Mouse (Mus musculus) stomach, embryonic 14.5 days (tissue): Measurements from ENCODE around the gene Clca2. TPM values are rescaled to one million over a fixed set of nuclear protein-coding genes. Genes with fewer than 3 reads are reported as not detected.
"Not testable (repeated sequence)": the region's sequence is repeated elsewhere in the genome, so short reads cannot be mapped to it uniquely, and the experiment has no call there.

Experiments used
- ATAC-seq: fragments of 200-750 bp; cut with Nextera tagmentation; 2 replicates; pipeline ENCODE4 v1.8.0; 2017; ENCODE audit warnings: low read depth, moderate TSS enrichment; ENCODE audit not compliant: insufficient number of reproducible peaks, insufficient read depth, low FRiP score
- H3K27ac ChIP-seq: fragments of 300-500 bp; sonication (generic); 2 replicates; pipeline ENCODE4 v1.5.1; 2014; ENCODE audit warnings: mild to moderate bottlenecking, low read length, moderate library complexity, mixed read lengths
- H3K27me3 ChIP-seq: fragments of 300-500 bp; sonication (generic); 2 replicates; pipeline ENCODE4 v1.6.1; 2014; ENCODE audit warnings: low read length, control low read depth, mixed read lengths; ENCODE audit not compliant: control insufficient read depth, insufficient read depth
- H3K36me3 ChIP-seq: fragments of 300-500 bp; sonication (generic); 2 replicates; pipeline ENCODE4 v1.6.1; 2014; ENCODE audit warnings: mild to moderate bottlenecking, control low read depth, low read length, moderate library complexity, mixed read lengths; ENCODE audit not compliant: control insufficient read depth, insufficient read depth
- H3K4me1 ChIP-seq: fragments of 300-500 bp; sonication (generic); 2 replicates; pipeline ENCODE4 v1.6.1; 2014; ENCODE audit warnings: low read length, control low read depth, mixed read lengths; ENCODE audit not compliant: control insufficient read depth, insufficient read depth
- H3K4me2 ChIP-seq: fragments of 300-500 bp; sonication (generic); replicated peaks from 2 replicates; pipeline ENCODE4 v1.6.1; 2014; ENCODE audit warnings: low read depth, low read length, control low read depth
- H3K4me3 ChIP-seq: fragments of 300-500 bp; sonication (generic); 2 replicates; pipeline ENCODE4 v1.5.1; 2014; ENCODE audit warnings: low read depth, low read length, control low read depth
- H3K9ac ChIP-seq: fragments of 300-500 bp; sonication (generic); replicated peaks from 2 replicates; pipeline ENCODE4 v1.6.1; 2014; ENCODE audit warnings: low read depth, mild to moderate bottlenecking, control low read depth, low read length, moderate library complexity, mixed read lengths
- H3K9me3 ChIP-seq: fragments of 300-500 bp; sonication (generic); 2 replicates; pipeline ENCODE4 v1.6.1; 2016; ENCODE audit warnings: low read depth, low read length, control low read depth; ENCODE audit not compliant: control insufficient read depth
- WGBS: fragments of 180-500 bp; shearing (Covaris S2); extraction: QIAGEN DNeasy Blood & Tissue Kit; methylation state at CpG from one replicate; pipeline ENCODE4 v1.1.7; 2014; 5-methylcytosine and 5-hydroxymethylcytosine counted together
- polyA plus RNA-seq: library from polyadenylated mRNA; unstranded; fragments of >200 nt; fragmentation: Nextera tagmentation; extraction: Ambion mirVana; gene quantifications from 2 replicates; pipeline ENCODE4 v1.2.1, GENCODE M21; 2014

The Clca2 gene
- polyA plus RNA-seq, 1 experiment from 2014 or later, result 1.2 TPM

DNA sequence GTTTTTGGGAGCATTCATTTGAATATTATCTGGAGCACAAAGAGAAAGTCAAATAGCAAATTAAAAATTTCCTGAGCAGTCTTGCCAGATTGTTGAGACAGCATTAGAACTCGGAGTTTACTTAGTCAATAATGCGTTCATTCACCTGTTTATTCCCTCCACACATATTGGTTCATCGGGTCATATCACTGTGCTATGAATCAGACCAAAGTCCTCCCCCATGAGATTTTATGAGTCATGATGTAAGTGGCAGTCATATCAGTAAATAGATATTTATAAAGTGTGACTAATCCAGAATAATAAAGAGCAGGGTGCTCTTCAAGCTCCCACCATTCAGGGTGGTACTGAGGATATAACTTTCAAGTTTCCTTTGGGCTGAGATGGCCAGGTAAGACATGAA lies 26.9 kb downstream of the Clca2 start:
- H3K4me1 ChIP-seq, result no peaks in the 10 kb centered on the region
- no peak overlapping the region for H3K4me3 ChIP-seq
- 92% methylated on average over 3 of the region's 3 CpGs for WGBS
- H3K9me3 ChIP-seq, result no peaks in the 10 kb centered on the region
- H3K4me2 ChIP-seq, result no peak overlapping the region
- H3K9ac ChIP-seq, result no peak overlapping the region
- H3K27ac ChIP-seq, result no peak overlapping the region
- ATAC-seq, result no peak
- no peaks in the 10 kb centered on the region for H3K36me3 ChIP-seq
- H3K27me3 ChIP-seq, result no peaks in the 10 kb centered on the region

DNA sequence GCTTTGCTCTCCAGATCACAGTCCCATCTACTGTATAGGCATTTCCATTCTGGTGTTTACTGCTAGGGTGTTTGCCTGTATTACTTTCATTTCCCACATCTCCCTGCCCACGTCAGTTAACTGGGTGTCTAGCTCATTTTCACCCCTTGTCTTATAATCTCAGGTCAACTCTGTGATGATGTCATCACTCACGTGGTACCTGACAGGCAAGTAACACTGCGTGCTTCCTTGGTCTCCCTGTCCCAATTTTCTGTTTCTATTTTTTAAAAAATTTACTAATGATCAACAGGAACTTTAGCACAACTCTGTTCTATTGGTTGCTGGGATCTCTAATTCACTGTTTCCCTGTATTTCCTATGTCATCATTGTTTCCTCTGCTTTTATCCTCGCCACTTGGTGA lies 30.3 kb downstream of the Clca2 start:
- 79% methylated on average over 4 of the region's 4 CpGs for WGBS
- no peaks in the 10 kb centered on the region for H3K9me3 ChIP-seq
- H3K36me3 ChIP-seq, result no peaks in the 10 kb centered on the region
- H3K9ac ChIP-seq, result no peak overlapping the region
- ATAC-seq, result no peak
- H3K4me2 ChIP-seq, result no peak overlapping the region
- H3K27me3 ChIP-seq, result no peaks in the 10 kb centered on the region
- H3K4me1 ChIP-seq, result no peaks in the 10 kb centered on the region
- no peak overlapping the region for H3K27ac ChIP-seq
- no peak overlapping the region for H3K4me3 ChIP-seq

GRCm38 (mm10) chr3:145055138-145055537 lies 44.1 kb downstream of the Clca2 start:
- not testable (repeated sequence) for ATAC-seq, H3K27ac ChIP-seq, H3K9me3 ChIP-seq, H3K9ac ChIP-seq, H3K4me1 ChIP-seq, H3K27me3 ChIP-seq, H3K4me2 ChIP-seq, H3K4me3 ChIP-seq, H3K36me3 ChIP-seq
- WGBS, result 91% methylated on average over 3 of the region's 3 CpGs

DNA sequence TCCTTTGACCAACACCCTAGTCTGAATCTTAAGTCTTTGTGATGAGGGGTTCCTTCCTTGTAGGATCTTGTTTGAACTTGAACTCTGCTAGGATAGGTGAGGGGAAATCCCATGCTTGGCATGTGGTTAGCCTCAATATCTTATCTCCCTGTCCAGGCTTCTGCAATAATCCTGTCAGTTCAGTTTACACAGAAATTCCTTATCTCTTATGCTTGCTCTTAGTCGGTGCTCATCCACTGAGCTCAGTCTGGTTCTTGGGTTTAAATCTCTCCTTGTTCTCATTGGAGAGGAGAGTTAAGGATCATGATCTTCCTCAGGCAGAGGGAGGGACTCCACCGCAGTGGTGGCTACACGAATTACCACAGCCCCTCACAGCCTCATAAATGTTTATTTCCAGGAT lies 49.4 kb downstream of the Clca2 start:
- WGBS, result 36% methylated on average over 3 of the region's 3 CpGs
- ATAC-seq, result no peak
- H3K4me1 ChIP-seq, result no peaks in the 10 kb centered on the region
- no peaks in the 10 kb centered on the region for H3K27me3 ChIP-seq
- H3K27ac ChIP-seq, result no peak overlapping the region
- no peaks in the 10 kb centered on the region for H3K36me3 ChIP-seq
- H3K4me2 ChIP-seq, result no peak overlapping the region
- H3K9ac ChIP-seq, result no peak overlapping the region
- no peaks in the 10 kb centered on the region for H3K9me3 ChIP-seq
- no peak overlapping the region for H3K4me3 ChIP-seq

DNA sequence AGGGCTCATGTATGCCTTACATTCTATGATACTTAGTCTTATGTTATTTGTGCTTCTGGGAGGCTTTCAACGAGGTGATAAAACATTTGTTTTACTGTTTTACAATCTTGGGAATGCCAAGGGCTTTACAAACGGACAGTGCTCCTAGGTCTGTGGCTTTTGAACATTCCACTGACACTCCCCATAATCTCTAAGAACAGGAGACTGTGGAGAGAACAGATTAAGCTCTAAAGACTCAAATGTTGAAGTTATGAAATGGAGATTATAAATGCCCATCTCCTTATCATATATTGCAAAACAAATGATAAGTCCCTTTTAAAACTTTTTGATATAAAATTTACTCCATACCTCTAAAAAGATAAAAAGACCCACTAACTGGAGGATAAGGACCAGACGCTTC lies 60.4 kb downstream of the Clca2 start:
- Histone ChIP-seq H3K9ac (no peak overlapping the region), H3K4me1 (no peaks in the 10 kb centered on the region), H3K27me3 (no peaks in the 10 kb centered on the region), H3K36me3 (no peaks in the 10 kb centered on the region), H3K4me3 (no peak overlapping the region), H3K4me2 (no peak overlapping the region), H3K9me3 (no peaks in the 10 kb centered on the region), H3K27ac (no peak overlapping the region)
- no peak for ATAC-seq
- WGBS, result 57% methylated on average over 3 of the region's 3 CpGs

DNA sequence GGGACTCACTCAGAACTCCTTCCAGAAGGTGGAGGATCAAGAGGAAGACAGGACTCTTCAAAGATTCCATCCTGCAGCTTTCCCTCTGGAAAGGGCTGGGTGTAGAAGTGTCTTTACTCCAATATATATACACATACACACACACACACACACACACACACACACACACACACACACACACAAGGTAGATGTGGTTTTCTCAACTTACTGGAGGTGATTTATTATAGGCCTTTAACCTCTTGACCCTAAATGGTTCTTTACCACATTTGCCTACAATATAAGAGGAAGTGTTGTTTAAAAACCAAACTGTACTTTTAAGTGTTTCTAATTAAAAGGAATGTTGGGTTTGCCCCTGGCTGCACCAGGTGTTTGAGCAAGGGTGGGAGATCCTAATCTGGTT lies 66.6 kb downstream of the Clca2 start, which contains the start of gene Clca1:
TSS of gene Clca1 (minus strand) at position 101 of the 400 bp plus-strand sequence.
- Histone ChIP-seq H3K27me3 (no peaks in the 10 kb centered on the region), H3K36me3 (no peaks in the 10 kb centered on the region), H3K4me3 (no peak within 1 kb of the TSS), H3K27ac (no peak within 1 kb of the TSS), H3K4me2 (no peak within 1 kb of the TSS), H3K9ac (no peak within 1 kb of the TSS), H3K9me3 (no peaks in the 10 kb centered on the region), H3K4me1 (no peaks in the 10 kb centered on the region)
- ATAC-seq, result no peak

DNA sequence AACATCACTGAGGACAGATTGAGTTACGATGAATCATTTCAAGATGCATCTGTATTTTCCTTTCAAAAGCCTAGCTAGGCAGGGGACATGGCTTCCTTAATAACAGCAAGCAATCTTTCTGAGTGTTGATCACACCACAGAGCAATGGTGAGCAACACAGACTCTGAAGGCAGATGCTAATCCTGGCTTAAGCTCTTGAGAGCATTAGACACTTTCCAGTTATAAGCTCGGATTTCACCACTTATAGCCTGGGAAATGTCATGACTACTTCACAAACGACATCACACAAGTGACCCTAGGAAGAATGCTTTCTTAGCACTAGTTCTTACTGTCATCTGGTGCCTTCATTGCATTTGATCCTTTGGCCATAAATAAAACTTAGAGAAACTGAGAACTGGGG lies 71.2 kb downstream of the Clca2 start:
- ATAC-seq, result no peak
- no peak overlapping the region for H3K9ac ChIP-seq
- WGBS, result 65% methylated on average over 3 of the region's 3 CpGs
- H3K27ac ChIP-seq, result no peak overlapping the region
- no peaks in the 10 kb centered on the region for H3K4me1 ChIP-seq
- H3K36me3 ChIP-seq, result no peaks in the 10 kb centered on the region
- no peaks in the 10 kb centered on the region for H3K27me3 ChIP-seq
- H3K4me3 ChIP-seq, result no peak overlapping the region
- H3K9me3 ChIP-seq, result no peaks in the 10 kb centered on the region
- H3K4me2 ChIP-seq, result no peak overlapping the region

DNA sequence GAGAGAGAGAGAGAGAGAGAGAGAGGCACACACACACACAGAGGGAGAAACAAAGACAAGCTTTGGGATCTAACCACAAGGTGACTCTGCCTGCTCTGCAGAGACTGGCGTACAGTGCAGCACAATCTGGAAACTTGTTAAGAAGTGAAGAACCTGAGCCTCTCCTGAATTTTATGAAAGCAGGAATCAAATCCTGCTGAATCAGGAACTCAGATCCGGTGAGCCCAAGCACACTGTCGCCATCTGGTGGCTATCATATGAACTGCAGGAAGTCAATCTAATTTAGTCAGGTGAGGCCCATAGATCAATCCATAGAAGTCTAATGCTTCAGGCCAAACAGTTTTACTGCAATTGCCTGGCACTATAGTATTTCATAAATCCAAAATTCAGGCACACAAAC lies 72.5 kb downstream of the Clca2 start:
- H3K9me3 ChIP-seq, result no peaks in the 10 kb centered on the region
- H3K4me2 ChIP-seq, result no peak overlapping the region
- no peaks in the 10 kb centered on the region for H3K4me1 ChIP-seq
- H3K36me3 ChIP-seq, result no peaks in the 10 kb centered on the region
- ATAC-seq, result no peak
- 29% methylated on average over 3 of the region's 3 CpGs for WGBS
- no peak overlapping the region for H3K4me3 ChIP-seq
- no peak overlapping the region for H3K27ac ChIP-seq
- H3K9ac ChIP-seq, result no peak overlapping the region
- no peaks in the 10 kb centered on the region for H3K27me3 ChIP-seq
